Mouse (Mus musculus): ENCODE results near the gene Ccr9. TPM values are rescaled to one million over a fixed set of nuclear protein-coding genes. Genes with fewer than 3 reads are reported as not detected.
"Not testable (repeated sequence)": the region's sequence is repeated elsewhere in the genome, so short reads cannot be mapped to it uniquely, and the experiment has no call there.

The Ccr9 gene
- 1 to 10 TPM in 1 of 2 experiments, under 1 TPM in 1; 0.48 to 9.2 TPM for total RNA-seq (2021)
- long read RNA-seq, experiment 1, full-length matches to known transcripts = 12 of 13 reads
- long read RNA-seq, experiment 1, partial matches to known transcripts = 0 of 13 reads
- long read RNA-seq, experiment 1, other reads (novel, unspliced or antisense) = 1 of 13 reads
- long read RNA-seq, experiment 2 = 0 reads

DNA sequence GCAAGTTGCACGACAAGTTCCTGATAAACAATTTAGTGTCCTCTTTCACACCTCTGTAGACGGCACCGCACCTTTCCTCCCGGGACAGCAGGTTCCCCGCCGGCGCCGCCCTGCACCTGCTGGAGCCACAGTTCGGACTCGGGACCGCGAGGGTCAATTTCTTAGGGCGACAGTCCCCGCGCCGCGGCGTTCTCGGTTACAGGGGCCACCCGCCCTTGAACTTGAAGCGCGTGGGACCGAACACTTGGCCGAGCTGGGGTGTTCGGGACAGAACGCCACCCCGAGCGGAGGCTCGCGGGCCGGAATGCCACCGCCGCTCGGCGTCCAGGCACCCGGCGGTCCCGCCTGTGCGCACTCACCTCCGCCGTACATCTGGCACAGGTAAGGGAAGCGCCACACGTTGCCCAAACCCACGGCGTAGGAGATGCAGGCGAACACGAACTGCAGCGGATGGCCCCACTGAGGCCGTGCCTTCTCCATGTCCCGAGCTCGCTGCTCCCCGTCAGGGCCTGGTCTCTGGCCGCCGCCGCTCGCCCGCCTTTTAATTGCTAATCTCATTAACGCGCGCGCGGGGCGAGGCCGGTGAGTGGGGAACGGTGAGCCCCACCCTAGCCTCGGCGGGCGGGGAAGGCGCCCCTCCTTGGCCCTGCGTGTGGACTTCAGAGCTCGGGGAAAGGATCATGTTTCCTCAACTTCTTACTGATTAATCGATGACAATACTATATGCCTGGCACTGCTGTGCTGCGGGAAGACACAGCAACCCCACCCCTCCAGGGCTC lies at the start of gene Ccr9, which contains the start of gene Slc6a20a:
Gene Ccr9 (plus strand): TSS at position 113 of the 779 bp plus-strand sequence.
Gene Slc6a20a (minus strand): TSS at position 559 of the 779 bp plus-strand sequence.
- peak in 1 of 2 experiments; percentile 3 for DNase-seq
- intact Hi-C loops (cut with DNase I) = no loop called here

DNA sequence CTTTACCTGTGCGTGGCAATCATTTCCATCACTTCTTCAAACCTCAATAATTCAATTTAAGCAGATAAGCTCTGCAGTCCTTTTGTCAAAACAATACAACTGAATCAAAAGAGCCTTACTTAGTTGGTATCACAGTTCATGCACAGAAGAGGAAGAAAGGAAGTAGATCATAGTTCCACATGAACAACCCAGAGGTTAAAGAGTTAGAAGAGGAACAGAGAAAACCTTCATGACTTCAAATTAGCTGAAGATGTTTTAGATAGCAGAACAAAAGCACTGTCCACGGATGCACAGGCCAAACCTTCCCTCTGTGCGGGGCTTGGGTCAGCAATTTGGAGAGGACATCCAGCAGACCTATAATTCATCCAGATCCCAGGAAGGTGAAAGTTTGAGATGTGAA lies 46.6 kb upstream of the Ccr9 start:
- DNase-seq = no peak
- intact Hi-C loops (cut with DNase I) = no loop called here

DNA sequence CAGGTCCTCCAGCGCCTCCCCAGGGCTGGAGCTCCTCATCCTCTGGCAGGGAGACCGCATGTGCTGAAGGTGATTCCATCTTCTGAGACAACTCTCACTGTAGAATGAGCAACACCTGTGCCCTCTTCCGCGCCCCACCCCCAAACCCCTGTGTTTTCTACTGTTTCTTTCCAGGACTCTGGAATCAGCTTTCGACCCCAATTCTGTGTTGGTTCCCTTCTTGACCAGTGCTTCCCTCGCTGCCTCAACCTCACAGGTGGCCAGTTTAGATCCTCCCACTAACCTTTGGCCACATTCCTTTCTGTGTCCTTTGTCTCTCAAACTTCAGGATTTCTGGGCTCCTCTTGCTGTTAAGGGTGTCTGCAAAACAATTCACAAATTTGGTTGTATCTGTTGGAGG lies 46.0 kb upstream of the Ccr9 start, which contains the start of gene Slc6a20b:
Gene Slc6a20b (minus strand): TSS at position 285 of the 400 bp plus-strand sequence.
- intact Hi-C loops (cut with DNase I) = no loop called here

DNA sequence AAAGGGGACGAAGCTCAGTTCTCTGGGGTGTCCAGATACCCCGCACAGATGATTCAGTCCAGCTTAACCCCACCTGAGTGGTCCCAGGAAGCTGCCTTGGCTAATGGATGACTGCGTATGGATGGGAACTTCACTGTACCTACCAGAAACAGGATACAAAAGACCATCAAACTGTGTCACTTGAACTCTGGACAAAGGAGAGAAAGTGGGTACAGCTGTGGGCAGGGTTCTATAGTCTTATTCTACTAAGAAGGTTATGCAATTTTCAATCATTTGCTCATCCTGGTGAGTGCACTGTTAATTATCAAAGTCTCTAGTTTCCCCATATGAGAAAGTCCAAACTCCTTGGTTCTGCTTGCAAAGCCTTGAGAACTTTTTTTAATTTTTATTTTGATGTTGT lies 45.2 kb upstream of the Ccr9 start:
- no peak for DNase-seq
- intact Hi-C loops (cut with DNase I) = no loop called here

More for the DNA sequence above, 46.0 kb upstream of the Ccr9 start, which contains the start of gene Slc6a20b:
- DNase-seq = no peak

DNA sequence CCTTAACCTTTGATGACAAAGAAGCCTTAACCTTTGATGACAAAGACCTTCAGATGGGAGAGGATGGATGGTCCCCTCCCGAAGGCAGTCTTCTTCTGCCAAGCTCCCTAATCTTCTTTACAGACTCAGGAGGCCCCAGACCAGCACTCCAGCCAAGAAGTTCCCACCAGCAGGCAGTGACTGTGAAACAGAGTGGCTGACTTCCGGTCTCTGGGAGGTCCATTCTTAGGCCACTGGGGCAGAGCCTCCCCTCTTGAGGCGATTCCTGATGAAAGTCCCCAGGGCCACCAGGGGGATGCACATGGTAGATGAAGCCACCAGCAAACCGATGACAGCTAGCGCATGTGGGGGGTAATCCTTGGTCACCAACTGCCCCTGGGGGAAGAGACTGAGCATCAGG lies 41.5 kb upstream of the Ccr9 start:
- intact Hi-C loops (cut with DNase I) = no loop called here
- DNase-seq = no peak

DNA sequence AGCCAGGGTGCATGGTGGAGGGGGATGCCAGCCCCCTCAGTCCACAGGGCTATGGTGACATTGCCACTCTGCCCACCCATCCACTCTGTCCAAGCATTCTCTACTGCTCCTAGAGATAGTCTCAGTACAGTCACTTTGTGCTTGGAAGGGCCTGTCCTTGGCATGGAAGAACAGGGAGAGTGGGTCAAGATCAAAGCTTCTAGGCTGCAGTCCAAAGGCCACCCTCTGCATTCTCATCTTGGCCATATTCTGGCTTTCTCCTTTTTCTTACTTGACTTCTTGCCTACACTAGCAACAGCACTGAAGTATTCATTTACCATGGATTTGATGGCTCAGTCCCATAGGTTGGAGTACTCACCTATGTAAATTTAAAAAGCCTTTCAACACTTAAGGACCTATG lies 40.0 kb upstream of the Ccr9 start:
- no peak for DNase-seq
- intact Hi-C loops (cut with DNase I) = loop anchor here (2.0 kb wide), 1 partner anchor 159 kb away; no protein-coding TSS in a partner anchor

DNA sequence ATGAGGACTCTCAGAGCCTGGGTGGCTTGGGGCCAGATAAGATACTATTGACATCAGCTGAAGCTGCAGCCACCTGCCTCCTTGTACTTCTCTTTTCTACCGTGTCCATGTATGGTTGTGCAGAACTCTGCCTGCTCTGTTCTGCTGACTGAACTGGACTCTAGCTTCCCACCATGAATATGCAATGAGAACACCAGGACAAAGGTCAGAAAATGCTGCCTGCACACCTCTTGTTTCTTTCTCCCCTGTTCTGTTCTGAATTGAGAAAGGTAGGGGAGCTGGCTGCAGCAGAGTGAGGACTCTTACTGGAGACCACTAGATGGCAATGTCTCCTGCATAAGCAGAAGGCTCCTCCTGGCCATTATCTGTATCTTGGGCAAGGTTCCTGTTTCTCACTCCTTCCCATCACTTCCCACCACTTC lies 39.6 kb upstream of the Ccr9 start:
- intact Hi-C loops (cut with DNase I) = loop anchor here (2.0 kb wide), 1 partner anchor 158 kb away; no protein-coding TSS in a partner anchor
- DNase-seq = peak; percentile 9 to 37

DNA sequence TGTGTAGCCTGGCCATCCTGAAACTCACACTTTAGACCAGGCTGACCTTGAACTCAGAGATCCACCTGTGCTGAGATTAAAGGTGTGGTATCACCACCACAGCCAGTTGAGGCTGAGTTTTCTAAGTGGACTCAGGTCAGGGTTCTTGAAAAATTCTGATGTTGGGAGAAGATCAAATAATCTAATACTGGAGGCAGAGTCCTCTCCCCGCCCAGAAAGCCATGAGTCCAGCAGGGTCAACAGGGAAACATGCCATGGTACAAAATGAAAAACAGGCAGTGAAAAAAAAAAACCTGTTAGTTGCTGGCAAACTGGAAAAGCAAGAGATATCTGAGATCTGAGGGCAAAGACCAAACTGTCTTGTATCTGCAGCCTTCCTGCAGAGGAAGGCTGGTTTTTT lies 38.1 kb upstream of the Ccr9 start:
- intact Hi-C loops (cut with DNase I) = no loop called here
- DNase-seq = no peak

DNA sequence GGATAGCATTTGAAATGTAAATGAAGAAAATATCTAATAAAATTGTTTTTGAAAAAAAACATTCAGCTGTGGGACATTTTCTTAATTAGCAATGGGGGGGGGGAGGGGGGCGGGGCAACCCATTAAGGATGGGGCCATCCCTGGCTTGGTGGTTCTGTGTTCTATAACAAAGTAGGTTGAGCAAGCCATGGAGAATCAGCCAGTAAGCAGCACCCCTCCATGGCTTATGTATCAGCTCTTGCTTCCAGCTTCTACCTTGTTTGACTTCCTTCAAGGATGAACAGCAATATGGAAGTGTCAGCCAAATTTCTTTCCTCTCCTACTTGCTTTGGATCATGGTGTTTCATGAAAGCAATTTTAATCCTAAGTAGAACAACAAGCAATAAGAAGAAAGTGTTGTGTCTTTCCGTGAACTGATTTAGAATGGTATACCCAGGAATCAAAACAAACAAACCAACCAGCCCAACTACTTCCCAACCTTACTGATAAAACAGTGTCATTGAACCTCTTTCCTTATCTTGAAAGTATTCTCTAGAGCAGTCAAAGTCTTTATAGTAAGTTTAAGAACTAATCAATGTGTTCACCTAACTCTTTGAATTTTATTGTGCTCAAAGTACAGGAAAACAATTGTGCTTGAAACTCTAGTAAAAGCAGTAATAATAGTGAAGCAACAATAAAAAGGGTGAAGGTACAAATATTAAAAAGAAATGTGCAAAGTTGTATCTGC lies 28.3 kb upstream of the Ccr9 start:
- DNase-seq = no peak
- intact Hi-C loops (cut with DNase I) = no loop called here

DNA sequence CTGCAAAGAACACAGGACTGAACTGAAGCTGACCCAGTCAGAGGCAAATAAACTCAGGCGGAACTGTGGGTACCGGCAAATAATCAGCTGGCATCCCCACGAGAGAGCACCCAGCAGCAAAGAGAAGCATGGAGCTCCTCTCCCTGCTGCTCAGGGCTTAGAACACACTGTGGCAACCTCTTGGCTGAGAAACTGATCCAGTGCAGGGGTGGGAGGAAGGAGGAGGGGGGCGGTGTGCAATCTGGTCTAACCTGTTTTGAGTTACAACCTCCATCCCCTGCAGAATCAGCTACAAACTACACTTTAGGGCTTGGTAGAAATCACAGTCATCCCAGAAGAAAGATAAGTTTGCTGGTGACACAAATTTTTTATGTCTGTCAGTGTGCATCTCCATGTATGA lies 26.9 kb upstream of the Ccr9 start:
- intact Hi-C loops (cut with DNase I) = no loop called here
- no peak for DNase-seq

DNA sequence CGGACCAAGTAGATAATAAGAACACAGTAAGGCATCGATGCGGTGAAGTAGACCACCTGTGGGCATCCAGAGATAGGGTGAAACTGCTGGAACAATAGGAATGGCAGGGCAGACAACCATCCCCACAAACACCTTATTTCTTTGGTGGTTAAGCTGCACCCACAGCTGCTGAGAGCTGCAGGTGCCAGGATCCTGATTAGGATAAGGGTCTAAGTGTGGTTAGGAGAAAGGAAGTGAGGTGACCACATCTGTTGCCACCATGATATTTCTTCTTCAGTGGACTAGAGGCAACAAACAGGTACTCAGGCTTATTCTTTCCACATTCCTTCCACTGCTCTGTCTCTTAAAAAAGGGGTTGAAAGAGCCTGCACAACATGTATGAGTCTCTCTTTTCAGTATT lies 20.8 kb upstream of the Ccr9 start:
- intact Hi-C loops (cut with DNase I) = no loop called here
- no peak for DNase-seq

DNA sequence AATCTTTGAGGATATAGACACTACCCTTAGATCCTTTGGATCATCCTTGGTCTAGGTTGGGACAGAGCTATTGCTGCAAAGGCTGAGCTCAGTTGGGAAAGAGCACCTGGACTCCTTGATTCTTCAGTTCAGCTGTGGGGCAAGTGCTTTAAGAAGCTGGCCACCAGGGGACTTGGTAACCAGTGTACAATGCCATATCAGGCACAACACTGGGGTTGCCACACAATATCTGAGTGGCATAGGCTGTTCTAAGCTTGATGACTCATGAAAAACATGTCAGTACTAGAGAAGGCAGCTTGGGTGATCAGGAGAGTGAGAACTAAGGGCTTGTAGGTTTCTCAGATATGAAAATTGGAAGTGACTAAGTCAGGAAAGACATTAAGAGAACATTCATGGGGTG lies 19.3 kb upstream of the Ccr9 start:
- no peak for DNase-seq
- intact Hi-C loops (cut with DNase I) = no loop called here

DNA sequence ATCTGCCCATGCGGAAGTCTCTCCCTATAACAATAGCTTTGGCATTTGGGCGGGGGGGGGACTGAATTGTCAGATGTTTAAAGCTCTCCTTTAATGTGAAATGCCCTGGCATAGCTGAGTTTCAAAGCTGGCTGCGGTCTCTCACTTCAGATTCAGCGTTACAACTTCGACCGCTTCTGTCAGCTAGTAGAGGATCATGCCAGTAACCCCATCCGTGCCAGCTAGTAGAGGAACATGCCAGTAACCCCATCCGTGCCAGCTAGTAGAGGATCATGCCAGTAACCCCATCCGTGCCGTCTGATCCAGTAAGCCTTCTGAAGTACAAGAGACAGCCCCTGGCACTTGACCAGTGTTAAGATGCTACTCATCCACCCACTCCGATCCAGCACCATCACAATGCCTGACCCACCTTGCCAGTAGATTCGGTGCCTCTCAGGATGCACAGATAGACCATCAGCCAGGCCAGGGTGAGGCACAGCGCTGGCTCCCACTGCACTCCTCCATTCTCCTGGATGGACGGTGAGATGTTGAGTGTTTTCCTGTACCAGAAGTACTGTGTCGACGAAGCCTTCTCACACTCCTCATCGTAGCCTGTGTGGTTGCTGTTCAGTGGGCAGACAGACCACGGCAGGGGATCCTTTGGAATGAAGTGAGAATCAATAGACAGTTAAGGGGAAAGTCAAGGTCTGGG lies 18.1 kb upstream of the Ccr9 start:
- DNase-seq; intact Hi-C loops (cut with DNase I): not testable (repeated sequence)

DNA sequence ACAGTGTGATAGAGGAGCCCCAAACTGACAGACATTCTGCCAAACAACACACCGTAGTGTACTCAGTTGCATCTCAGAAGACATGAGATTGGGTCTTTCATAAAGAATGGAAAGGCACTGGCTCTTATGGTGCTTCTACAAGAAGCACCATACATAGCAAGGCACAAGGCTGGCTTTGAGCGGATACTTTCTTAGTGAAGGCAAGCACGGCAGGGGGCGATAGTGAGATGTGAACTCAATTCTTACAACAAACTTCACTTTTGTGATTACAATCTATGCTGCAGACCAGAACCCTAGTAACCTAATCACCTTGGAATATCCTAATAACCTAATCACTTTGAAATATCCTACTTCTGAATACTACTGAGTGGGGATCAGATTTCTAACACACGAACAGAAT lies 12.6 kb upstream of the Ccr9 start:
- peak; percentile 28 to 54 for DNase-seq

DNA sequence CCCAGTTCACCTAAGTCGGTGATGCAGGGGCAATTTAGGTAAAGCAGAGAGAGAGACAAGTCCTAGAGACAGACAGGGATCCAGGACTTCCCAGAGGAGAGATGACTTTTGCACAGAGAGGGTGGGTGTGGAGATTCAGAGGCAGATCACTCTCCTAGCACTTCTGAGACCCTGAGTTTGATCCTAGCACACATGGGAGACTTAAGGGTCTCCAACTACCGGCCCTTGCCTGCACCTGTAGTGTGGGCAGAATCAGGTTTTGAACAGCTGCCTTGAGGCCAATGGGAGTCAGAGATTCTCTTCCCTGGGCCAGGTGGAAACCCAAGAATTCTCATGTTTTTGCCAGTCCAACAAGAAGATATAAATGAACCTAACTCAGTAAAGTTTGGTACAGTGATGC lies 959 bp downstream of the Ccr9 start:
- intact Hi-C loops (cut with DNase I) = no loop called here
- DNase-seq = no peak

More for the DNA sequence above, 12.6 kb upstream of the Ccr9 start:
- intact Hi-C loops (cut with DNase I) = no loop called here

DNA sequence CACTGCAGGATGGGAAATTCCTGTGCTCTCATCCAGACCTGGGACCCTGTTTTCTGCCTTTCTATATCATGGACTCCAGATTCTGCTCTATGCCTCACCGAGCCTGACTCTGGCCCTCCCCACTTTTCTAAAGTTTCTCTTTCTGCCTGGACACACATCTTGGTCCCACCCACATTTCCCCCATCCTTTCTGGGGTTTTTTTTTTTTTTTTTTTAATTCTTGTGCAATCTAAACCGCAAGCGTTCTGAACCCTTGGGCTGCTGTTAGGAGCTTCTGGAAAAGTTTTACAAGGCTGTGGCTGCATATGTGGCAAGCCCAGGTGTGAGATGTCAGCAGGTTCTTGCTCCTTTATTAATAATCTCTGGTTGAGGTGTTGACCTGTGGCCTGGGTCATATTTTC lies 5.5 kb downstream of the Ccr9 start:
- DNase-seq = no peak
- intact Hi-C loops (cut with DNase I) = no loop called here

DNA sequence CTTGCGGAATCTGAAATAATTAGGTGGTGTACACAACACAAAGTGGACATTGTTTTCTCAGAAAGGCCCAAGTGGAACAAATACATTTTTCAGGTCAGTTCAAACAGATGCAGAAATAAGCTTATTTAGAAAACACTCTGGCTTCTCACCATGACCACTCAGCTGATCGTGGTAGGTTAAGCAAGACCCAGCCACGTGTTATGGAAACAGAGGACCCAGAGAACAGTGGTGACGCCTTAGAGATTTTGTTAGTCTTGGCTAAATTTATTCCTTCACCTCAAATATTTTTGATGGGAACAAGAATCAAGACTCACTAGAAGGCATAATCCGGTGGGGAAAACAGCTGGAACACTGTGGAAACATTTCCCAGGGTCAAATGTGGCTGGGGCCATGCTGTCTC lies 8.0 kb downstream of the Ccr9 start:
- intact Hi-C loops (cut with DNase I) = no loop called here
- no peak for DNase-seq

DNA sequence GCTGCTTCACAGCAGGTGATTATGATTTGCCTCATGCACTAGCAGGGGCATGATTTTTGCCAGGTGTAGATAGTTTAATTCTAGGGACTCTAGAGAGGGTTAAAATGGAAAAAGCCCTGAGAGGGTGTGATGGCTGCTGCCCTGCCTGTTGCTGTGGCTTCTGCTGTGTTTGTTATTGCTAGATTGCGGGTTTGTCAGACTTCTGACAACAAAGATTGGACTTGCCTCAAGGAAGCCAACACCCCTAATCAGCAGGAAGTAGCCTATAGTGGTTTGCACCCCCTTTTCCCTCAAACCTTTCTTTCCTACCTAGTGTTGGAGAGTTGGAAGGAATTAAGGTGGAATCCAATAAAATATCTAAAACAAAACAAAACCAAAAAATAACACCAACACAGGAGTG lies 10.0 kb downstream of the Ccr9 start:
- DNase-seq = no peak
- intact Hi-C loops (cut with DNase I) = no loop called here

DNA sequence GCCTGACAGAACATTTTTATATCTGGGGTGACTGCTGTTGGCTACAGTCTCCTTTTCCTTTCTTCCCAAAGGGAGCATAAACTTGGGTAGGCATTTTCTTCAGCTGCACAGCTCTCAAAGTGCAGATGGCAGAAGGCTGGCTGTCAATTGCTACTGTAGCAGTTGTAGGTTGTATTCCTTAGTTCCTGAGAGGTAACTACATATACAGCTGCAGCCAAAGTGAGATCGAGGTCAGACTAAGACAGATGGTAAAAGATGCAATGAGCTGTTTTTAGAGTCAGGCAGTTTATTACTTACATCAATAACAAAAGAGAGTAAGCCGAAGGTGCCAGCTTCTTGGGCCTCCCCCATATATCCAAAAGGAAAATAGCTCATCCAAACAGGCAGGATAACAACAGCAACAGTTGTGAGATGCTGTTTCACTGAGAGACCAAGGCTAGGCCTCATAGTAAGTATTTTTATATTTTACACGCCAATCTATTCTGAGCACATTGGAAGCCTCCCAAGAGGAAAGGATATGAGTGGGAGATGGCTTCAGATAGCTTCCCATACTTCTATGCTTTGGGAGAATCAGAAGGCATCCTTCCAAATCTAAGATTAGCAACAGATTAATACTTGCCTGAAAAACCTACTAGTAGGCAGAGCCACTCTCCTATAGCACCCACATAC lies 17.5 kb downstream of the Ccr9 start:
- DNase-seq = no peak
- intact Hi-C loops (cut with DNase I) = no loop called here

DNA sequence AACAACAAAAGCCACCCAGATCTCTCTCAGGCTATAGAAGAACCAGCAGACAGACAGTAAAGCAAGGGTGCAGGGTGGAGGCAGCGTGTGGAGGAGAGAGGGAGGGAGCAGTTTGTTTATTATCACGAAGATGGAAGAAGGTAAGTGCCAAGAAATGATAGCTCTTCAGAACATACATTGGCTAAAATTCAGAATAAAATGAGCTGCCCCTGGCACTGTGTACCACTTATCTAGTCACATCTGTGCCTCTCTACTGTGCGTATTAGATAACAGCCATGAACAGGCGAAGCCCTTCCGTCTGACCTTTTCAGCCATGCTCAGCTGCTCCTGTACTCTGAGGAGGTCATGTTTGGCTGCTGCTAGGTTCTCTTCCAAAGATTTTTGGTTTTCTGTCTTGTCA lies 23.6 kb downstream of the Ccr9 start:
- intact Hi-C loops (cut with DNase I) = no loop called here
- DNase-seq = no peak
